Mouse (Mus musculus) gastrocnemius, adult 2 months (tissue): Measurements from ENCODE around the gene Pim3. TPM values are rescaled to one million over a fixed set of nuclear protein-coding genes. Genes with fewer than 3 reads are reported as not detected.
A peak's percentile ranks its signal among the peaks of the same experiment; 100 is the strongest.

Experiments
- DNase-seq: peaks from one replicate; pipeline ENCODE4 v3.0.0; 2022
- H3K27ac ChIP-seq: fragments of 200-600 bp; 2 replicates; pipeline ENCODE4 v1.8.1; 2022; ENCODE audit warnings: mild to moderate bottlenecking
- H3K4me3 ChIP-seq: fragments of 200-600 bp; 2 replicates; pipeline ENCODE4 v1.8.1; 2022; ENCODE audit warnings: mild to moderate bottlenecking, moderate library complexity
- CTCF ChIP-seq: fragments of 200-600 bp; IDR thresholded peaks from 2 replicates; pipeline ENCODE4 v1.8.1; 2022; ENCODE audit warnings: antibody characterized with exemption, mild to moderate bottlenecking, moderate library complexity
- intact Hi-C: fragments of 180-260 bp; cut with DNase I; formaldehyde crosslinking; loops from one replicate; pipeline ENCODE4 v1.15.1; 2025
- total RNA-seq, 2 experiments: library from RNA; stranded (reverse); gene quantifications; 2 replicates each; pipeline ENCODE4 v1.2.3; 2021

The Pim3 gene
- total RNA-seq, 2 experiments from 2014 or later = 34.4 to 46.6 TPM

DNA sequence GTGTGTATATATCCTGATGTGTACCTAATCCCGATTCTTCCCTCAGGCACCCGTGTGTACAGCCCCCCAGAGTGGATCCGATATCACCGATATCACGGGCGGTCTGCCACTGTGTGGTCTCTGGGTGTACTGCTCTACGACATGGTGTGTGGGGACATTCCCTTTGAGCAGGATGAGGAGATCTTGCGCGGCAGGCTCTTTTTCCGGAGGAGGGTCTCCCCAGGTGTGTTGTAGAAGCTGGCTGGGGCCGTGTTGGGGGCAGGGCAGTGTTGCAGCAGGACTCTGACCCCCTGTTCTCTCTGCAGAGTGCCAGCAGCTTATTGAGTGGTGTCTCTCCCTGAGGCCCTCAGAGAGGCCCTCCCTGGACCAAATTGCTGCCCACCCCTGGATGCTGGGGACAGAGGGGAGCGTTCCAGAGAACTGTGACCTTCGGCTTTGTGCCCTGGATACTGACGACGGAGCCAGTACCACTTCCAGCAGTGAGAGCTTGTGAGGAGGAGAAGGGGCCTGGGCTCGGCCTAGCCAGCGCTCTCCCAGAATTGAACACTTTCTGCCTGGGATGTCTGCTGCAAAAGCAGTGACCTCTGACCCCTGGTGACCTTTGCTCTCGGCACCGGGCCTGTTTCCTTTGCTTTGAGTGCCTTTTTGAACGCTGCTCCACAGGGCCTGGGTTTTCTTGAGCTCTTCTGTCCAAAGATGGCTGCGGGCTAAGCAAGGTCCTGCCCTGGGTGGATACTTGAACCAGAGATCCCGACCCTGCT, 2.5 kb downstream of the Pim3 start:
- intact Hi-C loops = loop anchor here (1.0 kb wide), 1 partner anchor 25 kb away; no protein-coding TSS in a partner anchor
- Histone ChIP-seq H3K27ac (peak overlapping the region; percentile 100), H3K4me3 (peak overlapping the region; percentile 82)
- peak; percentile 55 for DNase-seq
- peak; percentile 27; the same call in 1 of the 2 replicates for TF ChIP-seq CTCF

DNA sequence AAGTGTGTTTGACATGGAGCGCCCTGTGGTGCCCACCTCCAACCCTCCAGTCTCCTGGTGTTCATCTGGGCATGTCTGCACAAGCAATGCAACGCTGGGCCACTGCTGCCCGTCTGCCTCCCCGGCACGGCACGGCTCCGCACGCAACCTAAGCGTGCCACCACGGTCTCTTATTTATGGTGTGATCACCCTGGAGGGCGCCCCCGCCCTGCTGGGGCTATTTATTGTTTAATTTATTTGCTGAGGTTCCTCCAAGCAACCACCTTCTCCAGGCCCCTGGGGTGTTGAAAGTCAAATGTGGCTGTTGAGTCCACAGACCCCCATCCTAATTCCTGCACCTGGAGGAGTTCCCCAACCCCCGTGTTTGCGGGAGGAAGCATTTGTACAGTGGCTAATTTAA, 3.1 kb downstream of the Pim3 start:
- H3K27ac ChIP-seq = peak overlapping the region; percentile 100
- no peak for TF ChIP-seq CTCF
- H3K4me3 ChIP-seq = peak overlapping the region; percentile 82
- DNase-seq = no peak
- intact Hi-C loops = no loop called here

DNA sequence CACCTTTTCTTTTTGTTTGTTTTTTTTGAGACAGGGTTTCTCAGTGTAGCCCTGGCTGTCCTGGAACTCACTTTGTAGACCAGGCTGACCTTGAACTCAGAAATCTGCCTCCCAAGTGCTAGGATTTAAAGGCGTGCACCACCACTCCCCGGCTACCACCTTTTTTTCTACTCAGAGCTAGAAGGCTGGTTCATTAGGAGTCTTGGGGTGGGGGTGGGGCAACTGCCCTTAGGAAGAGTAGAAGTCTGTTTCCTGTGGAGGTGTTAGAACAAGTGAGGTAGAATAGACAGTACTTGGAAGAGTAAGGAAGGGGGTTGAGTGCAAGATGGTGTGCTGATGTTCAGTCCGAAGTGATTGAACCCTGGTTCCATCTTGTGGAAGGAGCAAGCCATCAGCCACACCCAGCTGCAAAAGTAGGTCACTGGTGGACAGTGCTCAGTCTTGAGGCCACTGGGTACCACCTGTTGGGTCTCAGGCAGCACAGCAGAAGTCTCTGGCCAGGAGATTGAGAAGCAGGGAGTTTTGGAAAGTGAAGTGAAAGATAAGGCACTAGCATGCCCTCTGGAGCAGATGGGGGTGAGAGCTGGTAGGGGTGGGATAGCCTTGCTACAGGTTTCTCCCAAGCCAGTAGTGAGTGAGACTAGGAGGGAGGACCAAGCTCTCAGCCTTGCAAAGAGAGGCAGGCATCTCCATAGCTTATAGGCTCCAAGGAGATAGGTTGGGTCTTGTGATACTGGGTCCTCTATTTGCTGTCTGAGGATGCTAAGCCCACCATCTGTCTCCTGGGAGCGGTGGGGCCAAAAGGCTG, 4.1 kb downstream of the Pim3 start:
- no peak for TF ChIP-seq CTCF
- peak overlapping the region; percentile 82 for H3K4me3 ChIP-seq
- intact Hi-C loops = no loop called here
- peak overlapping the region; percentile 100 for H3K27ac ChIP-seq
- DNase-seq = no peak

DNA sequence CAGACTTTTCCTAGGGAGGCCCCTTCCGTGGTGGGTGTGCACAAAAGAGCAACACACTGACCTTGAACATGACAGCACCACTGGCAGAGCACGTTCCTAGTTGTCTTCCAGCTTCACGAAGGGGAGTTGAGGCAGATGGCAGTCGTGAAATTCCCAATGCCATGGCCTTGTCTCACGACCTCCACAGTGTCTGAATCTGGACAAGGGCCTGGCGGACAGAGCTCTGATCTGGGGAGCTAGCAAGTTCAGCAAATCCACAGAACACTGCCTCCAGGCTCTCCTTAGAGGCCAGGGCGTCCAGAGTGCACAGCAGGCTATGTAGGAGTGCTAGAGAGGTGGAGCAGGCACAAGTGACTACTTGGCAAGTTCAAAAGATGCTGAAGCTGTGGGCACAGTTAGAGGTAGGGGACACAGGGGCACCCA, 5.0 kb downstream of the Pim3 start:
- intact Hi-C loops = no loop called here
- TF ChIP-seq CTCF = no peak
- Histone ChIP-seq H3K4me3 (peak overlapping the region; percentile 82), H3K27ac (peak overlapping the region; percentile 100)
- no peak for DNase-seq

DNA sequence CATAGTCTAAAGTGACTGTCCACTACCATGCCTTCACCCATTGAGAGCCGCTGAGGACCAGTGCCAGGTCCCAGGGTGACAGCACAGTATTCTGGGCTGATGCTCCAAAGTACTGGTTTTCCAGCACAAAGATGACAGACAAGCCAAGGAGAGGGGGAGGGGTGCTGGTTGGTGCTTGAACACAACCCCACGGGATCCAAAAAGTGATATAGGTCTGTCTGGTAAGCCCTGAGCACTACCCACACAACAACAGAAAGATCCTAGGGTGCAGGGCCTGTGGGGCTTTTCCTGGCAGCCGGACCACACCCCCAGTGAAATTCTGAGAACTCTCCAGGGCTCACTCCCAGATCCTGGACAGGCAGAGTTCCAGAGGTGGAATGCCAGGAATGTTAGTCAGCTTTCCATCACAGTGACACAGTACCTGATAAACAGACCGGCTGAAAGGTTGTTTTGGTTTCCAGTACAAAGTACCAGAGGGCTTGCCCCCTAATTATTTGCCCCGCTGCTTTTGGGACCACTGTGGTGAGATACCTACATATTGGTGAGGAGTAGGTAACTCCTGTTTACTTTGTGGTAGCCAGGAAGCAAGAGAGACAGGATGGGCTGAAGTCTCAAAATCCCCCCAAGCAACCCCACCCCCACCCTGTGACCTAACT, 5.5 kb downstream of the Pim3 start:
- no peak for TF ChIP-seq CTCF

DNA sequence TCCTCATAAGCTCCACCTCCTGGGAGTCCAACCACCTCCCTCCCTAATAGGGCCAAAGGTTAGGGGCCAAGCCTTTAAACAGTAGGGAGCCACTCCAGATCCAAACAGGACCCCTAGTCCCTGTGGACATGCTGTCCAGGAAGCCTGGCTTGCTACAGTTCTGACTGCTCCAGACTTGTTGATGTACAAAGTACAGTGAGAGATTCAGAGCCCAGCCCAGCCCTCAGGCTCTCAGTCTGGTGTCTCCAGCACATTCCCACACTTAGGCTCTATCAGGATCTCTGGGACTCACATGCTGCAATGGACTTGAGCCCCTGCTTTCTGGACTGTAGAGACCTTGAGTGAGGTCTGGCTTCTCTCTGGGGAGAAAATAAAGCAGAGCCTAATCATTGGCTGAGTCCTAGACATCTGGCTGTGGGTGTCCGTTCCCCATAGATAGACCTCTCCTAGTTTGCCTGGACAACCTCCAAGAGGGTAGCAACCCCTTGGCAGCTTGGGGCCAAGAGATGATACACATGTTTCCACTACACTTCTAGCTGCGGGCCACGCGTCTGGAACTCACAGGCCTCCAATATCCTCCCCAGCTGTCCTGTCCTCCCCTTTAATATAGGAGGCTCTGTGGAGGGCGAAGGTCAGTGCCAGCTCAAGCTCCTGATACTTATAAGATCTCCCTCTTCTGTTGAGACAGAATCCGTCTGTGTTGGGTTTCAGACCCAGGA, 6.2 kb downstream of the Pim3 start:
- Histone ChIP-seq H3K27ac (peak overlapping the region; percentile 100), H3K4me3 (peak overlapping the region; percentile 82)
- intact Hi-C loops = no loop called here
- no peak for TF ChIP-seq CTCF
- no peak for DNase-seq

More for the DNA sequence above, 5.5 kb downstream of the Pim3 start:
- DNase-seq = peak; percentile 63
- H3K27ac ChIP-seq = peak overlapping the region; percentile 100
- peak overlapping the region; percentile 82 for H3K4me3 ChIP-seq
- intact Hi-C loops = no loop called here

DNA sequence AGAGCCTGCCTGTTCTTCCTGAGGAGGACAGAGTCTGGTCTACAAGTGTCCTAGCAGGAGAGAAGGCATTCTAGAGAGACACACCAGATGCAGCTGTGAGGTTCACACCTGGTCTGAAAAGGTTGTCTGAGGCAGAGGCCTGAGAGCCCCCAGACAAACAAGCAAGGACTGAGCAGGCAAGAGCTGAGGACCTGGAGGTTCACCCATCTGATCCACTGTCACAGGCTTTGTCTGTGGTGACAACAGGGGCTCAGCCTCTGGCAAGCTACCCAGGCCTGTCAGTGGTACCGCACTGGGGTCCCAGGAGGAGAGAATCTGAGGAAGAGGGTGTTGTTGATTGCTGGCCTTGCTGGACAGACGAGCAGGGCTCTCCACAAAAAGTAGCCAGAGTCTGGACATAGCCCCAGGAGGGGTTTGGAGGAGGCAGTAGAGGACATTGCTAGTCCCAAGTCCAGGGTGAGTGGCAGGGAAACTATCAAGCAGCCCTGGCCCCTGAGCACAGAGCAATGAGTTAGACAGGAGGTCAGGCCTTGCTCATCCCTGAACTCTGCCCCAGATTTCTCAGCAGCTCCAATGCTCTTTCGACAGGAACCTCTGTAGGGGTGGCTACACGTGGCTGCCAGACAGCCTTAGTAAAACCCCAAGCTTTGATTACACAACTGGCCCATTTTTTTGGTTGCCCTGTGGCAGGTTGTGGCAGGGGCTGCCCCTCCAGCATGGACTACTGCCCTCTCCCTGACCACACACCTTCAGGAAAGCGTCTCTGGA, 8.6 kb downstream of the Pim3 start:
- intact Hi-C loops = no loop called here
- no peak for DNase-seq
- Histone ChIP-seq H3K27ac (peak overlapping the region; percentile 68), H3K4me3 (no peak overlapping the region)
- TF ChIP-seq CTCF = no peak

DNA sequence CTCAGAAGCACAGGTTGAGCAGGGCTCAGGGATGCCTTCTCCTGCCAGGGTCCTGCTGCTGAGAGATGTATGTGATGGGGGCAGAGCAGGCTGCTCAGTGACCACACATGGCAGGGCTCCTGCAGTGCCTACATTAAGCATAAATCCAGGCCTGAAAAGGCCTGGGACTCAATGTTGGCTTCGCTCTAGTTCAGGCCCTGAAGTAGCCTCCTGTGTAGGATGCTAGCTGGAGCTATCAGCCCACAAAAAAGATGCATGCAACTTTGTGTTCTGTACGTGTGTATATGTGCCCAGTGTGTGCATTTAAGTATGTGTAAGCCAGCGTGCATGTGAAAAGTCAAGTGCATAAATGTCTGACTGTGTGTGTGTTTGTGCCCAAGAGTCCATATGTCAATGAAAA, 12.1 kb downstream of the Pim3 start:
- no peak overlapping the region for H3K27ac ChIP-seq
- no peak for TF ChIP-seq CTCF
- intact Hi-C loops = no loop called here
- no peak for DNase-seq
- no peak overlapping the region for H3K4me3 ChIP-seq

DNA sequence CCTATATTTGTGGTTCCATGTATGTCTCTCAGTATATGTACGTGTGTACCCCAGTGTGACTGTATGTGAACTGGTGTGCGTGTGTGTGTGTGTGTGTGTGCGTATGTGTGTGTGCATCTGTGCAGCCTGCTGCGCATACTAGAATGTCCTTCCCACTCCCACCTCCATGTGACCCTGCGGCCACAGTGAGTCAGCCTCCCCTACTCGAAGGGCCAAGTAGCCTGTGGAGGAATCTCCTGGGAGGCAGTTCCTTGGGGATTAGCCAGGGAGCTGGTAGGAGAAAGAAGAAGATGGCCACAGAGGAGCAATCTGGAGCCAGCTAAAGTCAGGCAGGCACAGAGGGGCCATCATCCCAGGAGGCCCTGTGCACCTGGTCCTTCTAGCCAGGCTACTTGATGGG, 12.5 kb downstream of the Pim3 start:
- Histone ChIP-seq H3K4me3 (no peak overlapping the region), H3K27ac (no peak overlapping the region)
- no peak for TF ChIP-seq CTCF
- intact Hi-C loops = no loop called here
- DNase-seq = no peak

DNA sequence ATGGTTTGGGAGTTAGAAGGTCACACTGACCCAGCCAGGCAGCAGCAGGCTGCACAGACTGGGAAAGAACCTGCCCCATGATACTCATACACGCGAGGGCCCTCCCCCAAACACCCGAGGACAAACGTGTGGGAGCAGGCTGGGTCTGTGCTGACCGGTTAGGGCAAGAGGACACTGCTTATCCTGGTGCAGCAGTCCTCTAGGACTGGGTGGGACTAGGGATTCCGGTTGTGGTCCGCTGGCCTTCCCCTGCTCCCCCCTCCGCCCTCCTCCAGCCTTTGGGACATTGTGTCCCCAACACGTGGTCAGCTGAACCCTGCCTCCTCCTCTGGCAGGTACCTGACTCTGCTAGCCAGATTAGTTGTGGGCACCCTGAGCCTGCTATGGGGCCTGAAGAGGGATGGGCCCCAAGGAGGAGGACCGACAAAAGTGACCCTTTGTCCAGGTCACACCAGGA, 13.7 kb downstream of the Pim3 start:
- intact Hi-C loops = loop anchor here (1.0 kb wide), 1 partner anchor 47 kb away; no protein-coding TSS in a partner anchor
- H3K27ac ChIP-seq = peak overlapping the region; percentile 48
- peak overlapping the region; percentile 48 for H3K4me3 ChIP-seq
- TF ChIP-seq CTCF = no peak
- DNase-seq = peak; percentile 35
